ENCODE assay signal across 1 mouse cellular context in genomic region chr9:75253158-75253557, GRCm38 (mm10). TPM values are rescaled to one million over a fixed set of nuclear protein-coding genes. Genes with fewer than 3 reads are reported as not detected.
"Had no signal": no experiment of that assay in that cellular context is flagged by ENCODE, and none has a peak within 500 bp of the region (broad histone marks: within the 10 kb centered on the region; RNA-seq: fewer than 3 reads in every experiment).

No protein-coding gene starts in this region.

RNA-seq across cellular contexts. Expression of gene Myo5c, which starts 21.3 kb away (rescaled TPM):
- total RNA-seq: megakaryocyte, adult 5-6 weeks had no signal
